Mouse (Mus musculus) neural tube, embryonic 14.5 days (tissue): ENCODE results near the gene Wif1. TPM values are rescaled to one million over a fixed set of nuclear protein-coding genes. Genes with fewer than 3 reads are reported as not detected.

ENCODE experiments used
- ATAC-seq: fragments of 200-750 bp; cut with Nextera tagmentation; 2 replicates; pipeline ENCODE4 v1.8.0; 2017; ENCODE audit warnings: low read depth, mild to moderate bottlenecking, moderate TSS enrichment, moderate library complexity
- H3K27ac ChIP-seq: fragments of 300-500 bp; sonication (generic); 2 replicates; pipeline ENCODE4 v1.5.1; 2014; ENCODE audit warnings: low read depth, mild to moderate bottlenecking, control low read depth, low read length, moderate library complexity, mixed read lengths
- H3K27me3 ChIP-seq: fragments of 300-500 bp; sonication (generic); 2 replicates; pipeline ENCODE4 v1.6.1; 2014; ENCODE audit warnings: low read length; ENCODE audit not compliant: control insufficient read depth, insufficient read depth
- H3K36me3 ChIP-seq: fragments of 300-500 bp; sonication (generic); 2 replicates; pipeline ENCODE4 v1.6.1; 2014; ENCODE audit warnings: low read length, mixed read lengths; ENCODE audit not compliant: control insufficient read depth, insufficient read depth
- H3K4me1 ChIP-seq: fragments of 300-500 bp; sonication (generic); 2 replicates; pipeline ENCODE4 v1.6.1; 2014; ENCODE audit warnings: low read length; ENCODE audit not compliant: control insufficient read depth, insufficient read depth
- H3K4me2 ChIP-seq: fragments of 300-500 bp; sonication (generic); 2 replicates; pipeline ENCODE4 v1.6.1; 2014; ENCODE audit warnings: mild to moderate bottlenecking, low read depth, low read length, control low read depth
- H3K4me3 ChIP-seq: fragments of 300-500 bp; sonication (generic); 2 replicates; pipeline ENCODE4 v1.5.1; 2014; ENCODE audit warnings: low read depth, low read length, control low read depth, mixed read lengths
- H3K9ac ChIP-seq: fragments of 300-500 bp; sonication (generic); replicated peaks from 2 replicates; pipeline ENCODE4 v1.6.1; 2014; ENCODE audit warnings: low read depth, mild to moderate bottlenecking, control low read depth, low read length, mixed read lengths
- H3K9me3 ChIP-seq: fragments of 300-500 bp; sonication (generic); 2 replicates; pipeline ENCODE4 v1.6.1; 2016; ENCODE audit warnings: low read length; ENCODE audit not compliant: control insufficient read depth
- WGBS: fragments of 180-500 bp; shearing (Covaris S2); extraction: QIAGEN DNeasy Blood & Tissue Kit; methylation state at CpG from one replicate; pipeline ENCODE4 v1.1.7; 2014; 5-methylcytosine and 5-hydroxymethylcytosine counted together
- polyA plus RNA-seq: library from polyadenylated mRNA; unstranded; fragments of >200 nt; fragmentation: Nextera tagmentation; extraction: Ambion mirVana; gene quantifications from 2 replicates; pipeline ENCODE4 v1.2.1, GENCODE M21; 2014

Gene Wif1
- polyA plus RNA-seq, 1 experiment from 2014 or later = 3.9 TPM

DNA sequence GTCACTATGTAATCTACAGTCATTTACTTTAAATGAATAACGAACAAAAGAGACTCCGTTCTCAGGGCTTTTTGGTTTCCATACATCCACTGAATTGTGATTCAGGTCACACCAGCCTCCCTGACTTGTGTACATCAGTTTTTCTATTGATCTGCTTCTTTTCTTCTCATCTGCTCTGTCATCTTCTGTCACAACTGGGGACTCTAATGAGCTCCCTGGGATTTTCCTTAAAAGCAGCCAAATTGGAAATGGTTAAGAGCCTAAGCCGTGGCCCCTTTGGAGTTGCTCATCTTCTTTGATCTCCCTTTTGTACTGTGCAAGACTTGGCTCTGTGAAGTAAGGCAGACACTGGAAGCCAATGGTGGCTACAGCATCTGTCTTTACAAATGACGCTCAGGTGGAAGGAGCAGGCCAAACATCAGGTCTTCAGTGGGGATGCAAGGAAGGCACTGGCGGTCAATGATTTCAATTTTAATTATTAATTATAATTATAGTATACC, 27.6 kb downstream of the Wif1 start:
- no peak overlapping the region for H3K4me2 ChIP-seq
- no peaks in the 10 kb centered on the region for H3K27me3 ChIP-seq
- H3K9me3 ChIP-seq = no peaks in the 10 kb centered on the region
- ATAC-seq = no peak
- H3K36me3 ChIP-seq = no peaks in the 10 kb centered on the region
- H3K9ac ChIP-seq = no peak overlapping the region
- no peaks in the 10 kb centered on the region for H3K4me1 ChIP-seq
- no peak overlapping the region for H3K4me3 ChIP-seq
- no peak overlapping the region for H3K27ac ChIP-seq
- whole genome bisulfite sequencing = 76% methylated on average over 5 of the region's 5 CpGs

DNA sequence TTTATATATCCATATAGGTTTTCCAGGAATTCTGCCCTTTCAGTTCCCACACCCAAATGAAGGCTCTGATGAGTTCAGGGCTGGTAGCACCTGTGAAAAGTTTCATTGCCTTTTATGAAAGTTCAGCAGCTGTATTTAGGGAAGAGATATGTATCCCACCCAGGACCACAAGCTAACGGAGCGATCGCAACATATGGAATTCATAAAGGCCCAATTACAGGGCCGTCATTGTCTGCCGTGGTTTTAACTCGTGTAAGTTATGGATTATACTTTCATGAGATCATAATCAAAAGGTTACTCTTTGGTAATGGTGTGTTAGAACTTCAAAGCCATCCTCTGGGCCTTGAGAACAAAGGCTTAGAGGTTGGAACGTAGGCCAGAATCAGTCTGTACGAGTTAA, 28.9 kb downstream of the Wif1 start:
- H3K36me3 ChIP-seq = no peaks in the 10 kb centered on the region
- no peaks in the 10 kb centered on the region for H3K27me3 ChIP-seq
- H3K9ac ChIP-seq = no peak overlapping the region
- no peak overlapping the region for H3K4me3 ChIP-seq
- WGBS = 89% methylated on average over 8 of the region's 8 CpGs
- no peak overlapping the region for H3K27ac ChIP-seq
- H3K4me2 ChIP-seq = no peak overlapping the region
- ATAC-seq = no peak
- no peaks in the 10 kb centered on the region for H3K4me1 ChIP-seq
- no peaks in the 10 kb centered on the region for H3K9me3 ChIP-seq

GRCm38 (mm10) chr10:121067416-121067951, 33.7 kb downstream of the Wif1 start:
- WGBS = 89% methylated on average over 7 of the region's 7 CpGs
- Histone ChIP-seq H3K9ac (no peak overlapping the region), H3K9me3 (no peaks in the 10 kb centered on the region), H3K36me3 (no peaks in the 10 kb centered on the region), H3K27me3 (no peaks in the 10 kb centered on the region), H3K27ac (no peak overlapping the region), H3K4me1 (no peaks in the 10 kb centered on the region), H3K4me2 (no peak overlapping the region), H3K4me3 (no peak overlapping the region)
- ATAC-seq = no peak

DNA sequence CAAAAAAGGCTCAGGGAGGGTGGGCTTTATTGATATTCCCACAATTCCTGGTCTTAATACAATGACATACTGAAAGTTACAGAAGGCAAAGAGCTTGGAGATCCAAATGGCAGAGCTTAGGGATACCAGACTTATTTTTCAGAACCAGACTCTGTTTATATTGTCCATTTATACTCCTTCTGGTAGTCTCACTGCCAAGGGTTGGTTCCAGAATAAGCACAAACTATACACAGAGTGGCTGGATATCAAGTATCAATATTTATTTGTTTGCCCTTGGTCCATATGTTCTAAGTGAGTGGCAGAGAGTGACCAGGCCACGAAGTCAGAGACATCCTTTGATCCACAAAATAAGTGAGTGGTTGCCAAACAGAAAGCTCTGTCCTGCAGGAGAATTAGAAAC, 34.2 kb downstream of the Wif1 start:
- no peak for ATAC-seq
- no peak overlapping the region for H3K4me3 ChIP-seq
- H3K36me3 ChIP-seq = no peaks in the 10 kb centered on the region
- H3K27me3 ChIP-seq = no peaks in the 10 kb centered on the region
- no peak overlapping the region for H3K4me2 ChIP-seq
- H3K27ac ChIP-seq = no peak overlapping the region
- 71% methylated on average over 1 of the region's 1 CpGs for WGBS
- no peak overlapping the region for H3K9ac ChIP-seq
- no peaks in the 10 kb centered on the region for H3K4me1 ChIP-seq
- no peaks in the 10 kb centered on the region for H3K9me3 ChIP-seq

DNA sequence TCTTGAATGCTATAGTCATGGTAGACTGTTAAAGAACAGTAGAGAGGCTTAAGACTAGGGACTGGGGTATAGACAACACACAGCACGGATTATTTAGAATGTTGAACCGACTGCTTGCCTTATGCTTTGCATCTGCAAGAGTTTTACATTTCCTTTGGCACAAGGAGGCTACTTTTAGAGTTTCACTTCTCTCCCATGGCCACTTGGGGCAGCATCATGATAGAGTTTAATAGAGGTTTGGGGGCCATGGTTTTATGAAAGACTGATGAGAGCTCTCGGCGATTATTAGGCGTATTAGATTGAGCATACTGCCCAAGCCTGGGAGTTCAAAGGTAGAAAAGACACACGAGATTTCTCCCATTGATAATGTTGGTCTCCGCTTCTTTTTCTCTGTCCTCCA, 37.0 kb downstream of the Wif1 start:
- Histone ChIP-seq H3K9me3 (no peaks in the 10 kb centered on the region), H3K4me2 (no peak overlapping the region), H3K4me3 (no peak overlapping the region), H3K9ac (no peak overlapping the region), H3K27ac (no peak overlapping the region), H3K4me1 (no peaks in the 10 kb centered on the region), H3K27me3 (no peaks in the 10 kb centered on the region), H3K36me3 (no peaks in the 10 kb centered on the region)
- no peak for ATAC-seq
- 77% methylated on average over 7 of the region's 7 CpGs for WGBS

DNA sequence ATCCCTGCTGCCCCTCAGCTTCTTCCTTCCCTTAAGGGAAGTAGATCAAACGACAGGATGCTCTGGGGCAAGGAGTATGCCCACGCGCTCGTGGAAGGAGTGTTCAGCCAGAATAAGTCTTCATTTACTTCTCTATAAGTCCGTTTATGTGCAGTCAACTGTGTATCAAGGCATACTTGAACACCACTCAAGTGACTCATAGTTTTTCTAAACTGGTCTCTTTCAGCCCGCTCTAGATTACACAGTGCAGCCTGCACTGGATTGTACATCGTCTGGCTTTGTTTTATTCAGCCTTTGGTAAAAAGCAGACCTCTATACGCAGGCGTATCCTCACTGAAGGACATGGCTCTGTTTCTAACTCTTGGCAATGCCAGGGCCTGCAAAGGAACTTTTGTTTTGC, 46.7 kb downstream of the Wif1 start:
- H3K4me2 ChIP-seq = no peak overlapping the region
- H3K4me3 ChIP-seq = no peak overlapping the region
- H3K4me1 ChIP-seq = no peaks in the 10 kb centered on the region
- WGBS = 88% methylated on average over 9 of the region's 9 CpGs
- ATAC-seq = no peak
- H3K9me3 ChIP-seq = no peaks in the 10 kb centered on the region
- H3K36me3 ChIP-seq = no peaks in the 10 kb centered on the region
- no peak overlapping the region for H3K9ac ChIP-seq
- no peak overlapping the region for H3K27ac ChIP-seq
- no peaks in the 10 kb centered on the region for H3K27me3 ChIP-seq

DNA sequence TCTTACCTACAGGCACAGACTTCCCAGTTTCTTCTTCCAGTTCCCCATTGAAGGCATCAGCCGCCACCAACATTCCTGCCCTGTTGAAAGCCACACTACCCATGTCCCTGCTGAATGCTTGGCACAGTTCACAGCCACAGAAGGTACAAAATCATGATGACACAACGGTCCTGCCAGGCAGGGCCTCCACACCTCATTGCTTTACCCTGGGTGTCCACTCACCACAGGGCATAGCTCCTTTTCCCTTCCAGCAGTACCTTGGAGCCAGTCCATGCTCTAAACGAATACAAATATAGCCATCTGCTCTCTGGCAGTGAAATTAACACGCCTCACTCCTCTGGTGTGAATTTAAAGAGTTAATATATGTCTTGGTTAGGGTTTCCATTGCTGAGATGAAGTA, 49.1 kb downstream of the Wif1 start:
- H3K4me3 ChIP-seq = no peak overlapping the region
- no peaks in the 10 kb centered on the region for H3K4me1 ChIP-seq
- H3K9ac ChIP-seq = no peak overlapping the region
- WGBS = 92% methylated on average over 4 of the region's 4 CpGs
- H3K36me3 ChIP-seq = no peaks in the 10 kb centered on the region
- no peak overlapping the region for H3K27ac ChIP-seq
- ATAC-seq = no peak
- H3K9me3 ChIP-seq = no peaks in the 10 kb centered on the region
- H3K4me2 ChIP-seq = no peak overlapping the region
- no peaks in the 10 kb centered on the region for H3K27me3 ChIP-seq

DNA sequence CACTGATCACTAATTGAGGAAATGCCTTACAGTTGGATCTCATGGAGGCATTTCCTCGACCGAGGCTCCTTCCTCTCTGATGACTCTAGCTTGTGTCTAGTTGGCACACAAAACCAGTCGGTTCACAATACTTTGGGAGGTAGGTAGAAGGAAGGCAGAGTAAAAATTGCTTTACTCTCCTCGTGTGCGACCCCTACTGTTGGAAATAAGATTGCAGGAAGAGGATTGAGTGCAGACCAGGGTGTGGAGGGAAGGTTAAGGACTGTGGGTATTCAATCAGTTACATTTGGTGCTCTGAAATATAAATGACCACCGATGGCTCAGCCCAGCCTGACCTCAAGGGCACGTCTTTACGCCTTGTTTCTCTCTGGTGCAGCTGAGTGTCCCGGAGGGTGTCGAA, 49.8 kb downstream of the Wif1 start:
- no peaks in the 10 kb centered on the region for H3K27me3 ChIP-seq
- no peaks in the 10 kb centered on the region for H3K9me3 ChIP-seq
- no peaks in the 10 kb centered on the region for H3K4me1 ChIP-seq
- ATAC-seq = no peak
- 65% methylated on average over 10 of the region's 10 CpGs for WGBS
- H3K4me2 ChIP-seq = no peak overlapping the region
- no peaks in the 10 kb centered on the region for H3K36me3 ChIP-seq
- no peak overlapping the region for H3K4me3 ChIP-seq
- no peak overlapping the region for H3K9ac ChIP-seq
- H3K27ac ChIP-seq = no peak overlapping the region

DNA sequence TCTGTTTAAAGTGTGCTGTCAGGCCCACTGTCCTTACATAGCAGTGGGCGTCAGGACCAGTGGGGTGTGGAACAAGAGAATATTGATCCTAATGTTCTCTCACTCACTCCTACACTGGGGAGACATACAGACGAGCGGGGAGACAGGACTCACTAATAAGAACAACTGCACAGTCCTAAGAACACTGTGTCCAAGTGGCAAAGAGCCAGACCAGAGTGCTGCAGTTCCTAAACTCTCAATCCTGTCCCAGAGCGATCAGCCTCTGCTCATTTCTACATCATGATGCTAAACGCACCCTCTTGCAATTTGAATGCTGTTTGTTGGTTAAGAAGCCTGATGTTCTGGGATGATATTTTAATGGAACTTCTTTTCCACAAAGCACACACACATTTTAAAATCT, 54.9 kb downstream of the Wif1 start:
- Histone ChIP-seq H3K27ac (no peak overlapping the region), H3K4me1 (no peaks in the 10 kb centered on the region), H3K9me3 (no peaks in the 10 kb centered on the region), H3K4me3 (no peak overlapping the region), H3K27me3 (no peaks in the 10 kb centered on the region), H3K9ac (no peak overlapping the region), H3K4me2 (no peak overlapping the region), H3K36me3 (no peaks in the 10 kb centered on the region)
- no peak for ATAC-seq
- 76% methylated on average over 5 of the region's 5 CpGs for WGBS
